Mouse (Mus musculus): ENCODE measurements around the gene Pias4. TPM values are rescaled to one million over a fixed set of nuclear protein-coding genes. Genes with fewer than 3 reads are reported as not detected.

The Pias4 gene
- polyA plus RNA-seq, 1 experiment from 2014 or later, result 62.1 TPM

GRCm38 (mm10) chr10:81105565-81106112 is 62.1 kb downstream of the Pias4 start, which contains the start of gene Map2k2:
Gene Map2k2, plus strand, starts transcription at chr10:81105915.
- Histone ChIP-seq H3K27me3 (no peaks in the 10 kb centered on the region), H3K4me3 (replicated peaks) (peak within 1 kb of the TSS; percentile 94), H3K9me3 (no peaks in the 10 kb centered on the region), H3K4me2 (peak within 1 kb of the TSS; percentile 63), H3K27ac (peak within 1 kb of the TSS; percentile 99), H3K4me1 (replicated peaks) (peaks cover 21% of the 10 kb centered on the region), H3K36me3 (peaks cover 31% of the 10 kb centered on the region), H3K9ac (replicated peaks) (peak within 1 kb of the TSS; percentile 95)
- under 1% methylated on average over 56 of the region's 56 CpGs for WGBS
- peak; percentile 85 for ATAC-seq (ENCODE audit: insufficient number of reproducible peaks, insufficient read depth, low FRiP score, low TSS enrichment, low read depth)

Small RNA genes lying within 50 kb of the gene (microRNA-seq; reads per million reads assigned to microRNA genes)
- gene Mir5615-1 (not detected), gene Mir5615-2 (not detected)

Other genes starting within 250 kb of the Pias4 start
- gene Lmnb2, start 249.7 kb downstream of the Pias4 start, polyA plus RNA-seq (2016; fragmentation: Nextera tagmentation; extraction: Ambion mirVana), result 74.8 and 75.2 TPM in 2 replicates
- gene Gadd45b, start 237.8 kb downstream of the Pias4 start, polyA plus RNA-seq (2016; fragmentation: Nextera tagmentation; extraction: Ambion mirVana), result 19.4 and 20.6 TPM in 2 replicates
- 6.2 and 6.4 TPM in 2 replicates for gene Gng7, start 153.0 kb downstream of the Pias4 start, polyA plus RNA-seq (2016; fragmentation: Nextera tagmentation; extraction: Ambion mirVana)
- gene Diras1, start 142.3 kb downstream of the Pias4 start, polyA plus RNA-seq (2016; fragmentation: Nextera tagmentation; extraction: Ambion mirVana), result 0.33 TPM in 1 of 2 replicates, not detected in the other
- 17.0 and 17.6 TPM in 2 replicates for gene Slc39a3, start 130.5 kb downstream of the Pias4 start, polyA plus RNA-seq (2016; fragmentation: Nextera tagmentation; extraction: Ambion mirVana)
- gene Sgta, start 107.7 kb downstream of the Pias4 start, polyA plus RNA-seq (2016; fragmentation: Nextera tagmentation; extraction: Ambion mirVana), result 225 and 235 TPM in 2 replicates
- 68.1 and 68.3 TPM in 2 replicates for gene Thop1, start 97.9 kb downstream of the Pias4 start, polyA plus RNA-seq (2016; fragmentation: Nextera tagmentation; extraction: Ambion mirVana)
- gene Creb3l3, start 69.0 kb downstream of the Pias4 start, polyA plus RNA-seq (2016; fragmentation: Nextera tagmentation; extraction: Ambion mirVana), result 0.45 and 0.61 TPM in 2 replicates
- gene Map2k2, start 62.0 kb downstream of the Pias4 start, polyA plus RNA-seq (2016; fragmentation: Nextera tagmentation; extraction: Ambion mirVana), result 220 and 229 TPM in 2 replicates
- 19.0 and 19.7 TPM in 2 replicates for gene Zbtb7a, start 32.7 kb downstream of the Pias4 start, polyA plus RNA-seq (2016; fragmentation: Nextera tagmentation; extraction: Ambion mirVana)
- 524 and 544 TPM in 2 replicates for gene Eef2, start 8.7 kb upstream of the Pias4 start, polyA plus RNA-seq (2016; fragmentation: Nextera tagmentation; extraction: Ambion mirVana)
- gene Dapk3, start 15.1 kb upstream of the Pias4 start, polyA plus RNA-seq (2016; fragmentation: Nextera tagmentation; extraction: Ambion mirVana), result 64.2 and 65.7 TPM in 2 replicates
- gene 4930442H23Rik, start 15.9 kb upstream of the Pias4 start, polyA plus RNA-seq (2016; fragmentation: Nextera tagmentation; extraction: Ambion mirVana), result not detected in 2 replicates
- gene Nmrk2, start 34.1 kb upstream of the Pias4 start, polyA plus RNA-seq (2016; fragmentation: Nextera tagmentation; extraction: Ambion mirVana), result not detected in 2 replicates
- 0.38 and 0.43 TPM in 2 replicates for gene Atcay, start 62.9 kb upstream of the Pias4 start, polyA plus RNA-seq (2016; fragmentation: Nextera tagmentation; extraction: Ambion mirVana)
- gene Zfr2, start 65.2 kb upstream of the Pias4 start, polyA plus RNA-seq (2016; fragmentation: Nextera tagmentation; extraction: Ambion mirVana), result 9.9 and 12.1 TPM in 2 replicates
- 4.2 and 4.9 TPM in 2 replicates for gene Matk, start 85.0 kb upstream of the Pias4 start, polyA plus RNA-seq (2016; fragmentation: Nextera tagmentation; extraction: Ambion mirVana)
- 207 and 217 TPM in 2 replicates for gene Mrpl54, start 99.0 kb upstream of the Pias4 start, polyA plus RNA-seq (2016; fragmentation: Nextera tagmentation; extraction: Ambion mirVana)
- gene Apba3, start 99.0 kb upstream of the Pias4 start, polyA plus RNA-seq (2016; fragmentation: Nextera tagmentation; extraction: Ambion mirVana), result 48.8 and 53.1 TPM in 2 replicates
- 3.2 and 3.6 TPM in 2 replicates for gene Tjp3, start 123.7 kb upstream of the Pias4 start, polyA plus RNA-seq (2016; fragmentation: Nextera tagmentation; extraction: Ambion mirVana)
- 63.9 and 68.5 TPM in 2 replicates for gene Pip5k1c, start 125.0 kb upstream of the Pias4 start, polyA plus RNA-seq (2016; fragmentation: Nextera tagmentation; extraction: Ambion mirVana)
- 57.7 and 58.7 TPM in 2 replicates for gene Cactin, start 153.2 kb upstream of the Pias4 start, polyA plus RNA-seq (2016; fragmentation: Nextera tagmentation; extraction: Ambion mirVana)
- gene Tbxa2r, start 160.8 kb upstream of the Pias4 start, polyA plus RNA-seq (2016; fragmentation: Nextera tagmentation; extraction: Ambion mirVana), result 2.2 and 2.6 TPM in 2 replicates
- gene Gipc3, start 175.3 kb upstream of the Pias4 start, polyA plus RNA-seq (2016; fragmentation: Nextera tagmentation; extraction: Ambion mirVana), result 0.05 TPM in 1 of 2 replicates, not detected in the other
- gene Hmg20b, start 182.6 kb upstream of the Pias4 start, polyA plus RNA-seq (2016; fragmentation: Nextera tagmentation; extraction: Ambion mirVana), result 122 TPM in 2 replicates
- gene Mfsd12, start 189.6 kb upstream of the Pias4 start, polyA plus RNA-seq (2016; fragmentation: Nextera tagmentation; extraction: Ambion mirVana), result 12.5 and 13.3 TPM in 2 replicates
- gene 4930404N11Rik, start 197.9 kb upstream of the Pias4 start, polyA plus RNA-seq (2016; fragmentation: Nextera tagmentation; extraction: Ambion mirVana), result 0.76 and 0.79 TPM in 2 replicates
- gene Fzr1, start 210.6 kb upstream of the Pias4 start, polyA plus RNA-seq (2016; fragmentation: Nextera tagmentation; extraction: Ambion mirVana), result 136 and 137 TPM in 2 replicates
- gene Dohh, start 216.5 kb upstream of the Pias4 start, polyA plus RNA-seq (2016; fragmentation: Nextera tagmentation; extraction: Ambion mirVana), result 71.9 and 74.6 TPM in 2 replicates
- gene Gm48551, start 216.5 kb upstream of the Pias4 start, polyA plus RNA-seq (2016; fragmentation: Nextera tagmentation; extraction: Ambion mirVana), result 3.3 and 3.8 TPM in 2 replicates
- 1.1 and 3.1 TPM in 2 replicates for gene Gm48552, start 221.1 kb upstream of the Pias4 start, polyA plus RNA-seq (2016; fragmentation: Nextera tagmentation; extraction: Ambion mirVana)
- gene Smim24, start 225.1 kb upstream of the Pias4 start, polyA plus RNA-seq (2016; fragmentation: Nextera tagmentation; extraction: Ambion mirVana), result 2.9 and 3.0 TPM in 2 replicates

Data from limb, embryonic 12.5 days (tissue).